Mouse (Mus musculus): ENCODE measurements around the gene Gm6993.

GRCm38 (mm10) chr12:31283617-31284136 is 43.1 kb downstream of the Gm6993 start:
- TF ChIP-seq CTCF (IDR thresholded peaks at IDR 0.05; ENCODE audit: insufficient read depth, low read length), result no peak
- no peak for TF ChIP-seq POLR2A (IDR thresholded peaks at IDR 0.05; ENCODE audit: borderline replicate concordance, extremely low read depth, low read depth, low read length)

Data from lung, adult 2 months (tissue).